Mouse (Mus musculus): ENCODE data around the gene Pelp1. TPM values are rescaled to one million over a fixed set of nuclear protein-coding genes. Genes with fewer than 3 reads are reported as not detected.

Gene Pelp1
- total RNA-seq, 1 experiment: 77.5 TPM

- no peak overlapping the region for H3K9ac ChIP-seq (ENCODE audit: insufficient read depth, low read depth, low read length, poor library complexity, severe bottlenecking)
- no peak overlapping the region for H3K4me3 ChIP-seq (ENCODE audit: insufficient read depth in 1 of 2, low read depth in 1 of 2, low read length in 2 of 2, poor library complexity in 1 of 2, severe bottlenecking in 1 of 2)
- no peak overlapping the region for H3K27ac ChIP-seq (ENCODE audit: insufficient read depth, low read depth, low read length, poor library complexity, severe bottlenecking)
- TF ChIP-seq ZNF384 (IDR thresholded peaks at IDR 0.05; ENCODE audit: low read depth, low read length): no peak
- TF ChIP-seq MAFK (IDR thresholded peaks at IDR 0.05; ENCODE audit: insufficient read depth, low read depth, low read length): no peak
- TF ChIP-seq CHD2 (IDR thresholded peaks at IDR 0.05; ENCODE audit: low read depth, low read length): no peak
- no peak for TF ChIP-seq HCFC1 (IDR thresholded peaks at IDR 0.05; ENCODE audit: borderline replicate concordance, insufficient read depth, low read length)
- no peak for TF ChIP-seq ZC3H11A (IDR thresholded peaks at IDR 0.05; ENCODE audit: borderline replicate concordance, low read depth, low read length)
- H3K9me3 ChIP-seq (ENCODE audit: control insufficient read depth, insufficient read depth, low read depth, low read length): no peaks in the 10 kb centered on the region
- in situ Hi-C loops (cut with MboI; ENCODE audit: low sequenced_read_pairs in 2 of 2, unreplicated experiment in 2 of 2): no loop called here
- no peaks in the 10 kb centered on the region for H3K36me3 ChIP-seq (ENCODE audit: control insufficient read depth, insufficient read depth, low read length, poor library complexity, severe bottlenecking)
- peaks cover 0 to 6% of the 10 kb centered on the region in 2 experiments; a peak in 1 of 4 replicates for H3K4me1 ChIP-seq (ENCODE audit: control insufficient read depth in 2 of 2, insufficient read depth in 2 of 2, low read length in 2 of 2, poor library complexity in 1 of 2)
- no peak for DNase-seq (ENCODE audit: low read depth, low spot score)
Measured at GRCm38 (mm10) chr11:70348630-70349029, 61.2 kb downstream of the Pelp1 start.

- TF ChIP-seq HCFC1 (IDR thresholded peaks at IDR 0.05; ENCODE audit: borderline replicate concordance, insufficient read depth, low read length) (no peak), ZC3H11A (IDR thresholded peaks at IDR 0.05; ENCODE audit: borderline replicate concordance, low read depth, low read length) (no peak), ZNF384 (IDR thresholded peaks at IDR 0.05; ENCODE audit: low read depth, low read length) (no peak), MAFK (IDR thresholded peaks at IDR 0.05; ENCODE audit: insufficient read depth, low read depth, low read length) (no peak), CHD2 (IDR thresholded peaks at IDR 0.05; ENCODE audit: low read depth, low read length) (no peak)
- no peak for DNase-seq (ENCODE audit: low read depth, low spot score)
- H3K9me3 ChIP-seq (ENCODE audit: control insufficient read depth, insufficient read depth, low read depth, low read length): no peaks in the 10 kb centered on the region
- in situ Hi-C loops (cut with MboI; ENCODE audit: low sequenced_read_pairs in 2 of 2, unreplicated experiment in 2 of 2): no loop called here
- H3K36me3 ChIP-seq (ENCODE audit: control insufficient read depth, insufficient read depth, low read length, poor library complexity, severe bottlenecking): no peaks in the 10 kb centered on the region
- no peak overlapping the region for H3K4me3 ChIP-seq (ENCODE audit: insufficient read depth in 1 of 2, low read depth in 1 of 2, low read length in 2 of 2, poor library complexity in 1 of 2, severe bottlenecking in 1 of 2)
- no peak overlapping the region for H3K27ac ChIP-seq (ENCODE audit: insufficient read depth, low read depth, low read length, poor library complexity, severe bottlenecking)
- H3K9ac ChIP-seq (ENCODE audit: insufficient read depth, low read depth, low read length, poor library complexity, severe bottlenecking): no peak overlapping the region
- peaks cover 0 to 6% of the 10 kb centered on the region in 2 experiments; a peak in 1 of 4 replicates for H3K4me1 ChIP-seq (ENCODE audit: control insufficient read depth in 2 of 2, insufficient read depth in 2 of 2, low read length in 2 of 2, poor library complexity in 1 of 2)
Measured at GRCm38 (mm10) chr11:70347861-70348260, 62.0 kb downstream of the Pelp1 start.

GRCm38 (mm10) chr11:70345546-70345945 is 64.3 kb downstream of the Pelp1 start:
- Histone ChIP-seq H3K27ac (ENCODE audit: insufficient read depth, low read depth, low read length, poor library complexity, severe bottlenecking) (no peak overlapping the region), H3K4me3 (ENCODE audit: insufficient read depth in 1 of 2, low read depth in 1 of 2, low read length in 2 of 2, poor library complexity in 1 of 2, severe bottlenecking in 1 of 2) (no peak overlapping the region), H3K4me1 (ENCODE audit: control insufficient read depth in 2 of 2, insufficient read depth in 2 of 2, low read length in 2 of 2, poor library complexity in 1 of 2) (no peaks in the 10 kb centered on the region; a peak in 1 of 4 replicates), H3K36me3 (ENCODE audit: control insufficient read depth, insufficient read depth, low read length, poor library complexity, severe bottlenecking) (no peaks in the 10 kb centered on the region), H3K9me3 (ENCODE audit: control insufficient read depth, insufficient read depth, low read depth, low read length) (no peaks in the 10 kb centered on the region), H3K9ac (ENCODE audit: insufficient read depth, low read depth, low read length, poor library complexity, severe bottlenecking) (no peak overlapping the region)
- TF ChIP-seq ZNF384 (IDR thresholded peaks at IDR 0.05; ENCODE audit: low read depth, low read length) (no peak), CHD2 (IDR thresholded peaks at IDR 0.05; ENCODE audit: low read depth, low read length) (no peak), HCFC1 (IDR thresholded peaks at IDR 0.05; ENCODE audit: borderline replicate concordance, insufficient read depth, low read length) (no peak), ZC3H11A (IDR thresholded peaks at IDR 0.05; ENCODE audit: borderline replicate concordance, low read depth, low read length) (no peak), MAFK (IDR thresholded peaks at IDR 0.05; ENCODE audit: insufficient read depth, low read depth, low read length) (no peak)
- in situ Hi-C loops (cut with MboI; ENCODE audit: low sequenced_read_pairs in 2 of 2, unreplicated experiment in 2 of 2): no loop called here
- DNase-seq (ENCODE audit: low read depth, low spot score): no peak

GRCm38 (mm10) chr11:70345061-70345460 is 64.8 kb downstream of the Pelp1 start:
- TF ChIP-seq HCFC1 (IDR thresholded peaks at IDR 0.05; ENCODE audit: borderline replicate concordance, insufficient read depth, low read length): no peak
- TF ChIP-seq ZNF384 (IDR thresholded peaks at IDR 0.05; ENCODE audit: low read depth, low read length): no peak
- TF ChIP-seq ZC3H11A (IDR thresholded peaks at IDR 0.05; ENCODE audit: borderline replicate concordance, low read depth, low read length): no peak
- no peak for TF ChIP-seq CHD2 (IDR thresholded peaks at IDR 0.05; ENCODE audit: low read depth, low read length)
- TF ChIP-seq MAFK (IDR thresholded peaks at IDR 0.05; ENCODE audit: insufficient read depth, low read depth, low read length): no peak
- Histone ChIP-seq H3K27ac (ENCODE audit: insufficient read depth, low read depth, low read length, poor library complexity, severe bottlenecking) (no peak overlapping the region), H3K4me3 (ENCODE audit: insufficient read depth in 1 of 2, low read depth in 1 of 2, low read length in 2 of 2, poor library complexity in 1 of 2, severe bottlenecking in 1 of 2) (no peak overlapping the region), H3K36me3 (ENCODE audit: control insufficient read depth, insufficient read depth, low read length, poor library complexity, severe bottlenecking) (no peaks in the 10 kb centered on the region), H3K4me1 (ENCODE audit: control insufficient read depth in 2 of 2, insufficient read depth in 2 of 2, low read length in 2 of 2, poor library complexity in 1 of 2) (no peaks in the 10 kb centered on the region; a peak in 1 of 4 replicates), H3K9me3 (ENCODE audit: control insufficient read depth, insufficient read depth, low read depth, low read length) (no peaks in the 10 kb centered on the region), H3K9ac (ENCODE audit: insufficient read depth, low read depth, low read length, poor library complexity, severe bottlenecking) (no peak overlapping the region)
- in situ Hi-C loops (cut with MboI; ENCODE audit: low sequenced_read_pairs in 2 of 2, unreplicated experiment in 2 of 2): no loop called here
- DNase-seq (ENCODE audit: low read depth, low spot score): no peak

Other genes with a start within 250 kb of the Pelp1 start
- gene Slc16a11, start 197.3 kb downstream of the Pelp1 start, total RNA-seq (2012; rRNA removed): 0.98 and 3.0 TPM in 2 replicates
- 10.7 and 12.4 TPM in 2 replicates for gene Slc16a13, start 189.0 kb downstream of the Pelp1 start, total RNA-seq (2012; rRNA removed)
- gene Bcl6b, start 180.2 kb downstream of the Pelp1 start, total RNA-seq (2012; rRNA removed): 5.2 and 7.1 TPM in 2 replicates
- 49.9 and 59.4 TPM in 2 replicates for gene 0610010K14Rik, start 172.1 kb downstream of the Pelp1 start, total RNA-seq (2012; rRNA removed)
- 2.4 and 4.5 TPM in 2 replicates for gene Gm21988, start 170.2 kb downstream of the Pelp1 start, total RNA-seq (2012; rRNA removed)
- gene Rnasek, start 170.2 kb downstream of the Pelp1 start, total RNA-seq (2012; rRNA removed): 66.0 and 75.1 TPM in 2 replicates
- gene Alox12, start 154.7 kb downstream of the Pelp1 start, total RNA-seq (2012; rRNA removed): 0.49 and 0.69 TPM in 2 replicates
- gene Alox12e, start 87.4 kb downstream of the Pelp1 start, total RNA-seq (2012; rRNA removed): 0.16 and 0.27 TPM in 2 replicates
- gene Alox15, start 58.0 kb downstream of the Pelp1 start, total RNA-seq (2012; rRNA removed): 0.53 and 1.7 TPM in 2 replicates
- 30.6 and 43.1 TPM in 2 replicates for gene Arrb2, start 22.6 kb upstream of the Pelp1 start, total RNA-seq (2012; rRNA removed)
- gene Med11, start 41.9 kb upstream of the Pelp1 start, total RNA-seq (2012; rRNA removed): 29.1 and 31.2 TPM in 2 replicates
- gene Zmynd15, start 49.4 kb upstream of the Pelp1 start, total RNA-seq (2012; rRNA removed): 0.54 and 1.5 TPM in 2 replicates
- 2.9 and 6.6 TPM in 2 replicates for gene Cxcl16, start 50.0 kb upstream of the Pelp1 start, total RNA-seq (2012; rRNA removed)
- 3.8 and 4.6 TPM in 2 replicates for gene Tm4sf5, start 95.2 kb upstream of the Pelp1 start, total RNA-seq (2012; rRNA removed)
- gene Vmo1, start 104.6 kb upstream of the Pelp1 start, total RNA-seq (2012; rRNA removed): not detected in 2 replicates
- 0.42 and 0.54 TPM in 2 replicates for gene Gltpd2, start 109.2 kb upstream of the Pelp1 start, total RNA-seq (2012; rRNA removed)
- gene Psmb6, start 115.3 kb upstream of the Pelp1 start, total RNA-seq (2012; rRNA removed): 506 and 612 TPM in 2 replicates
- not detected in 2 replicates for gene Gm40193, start 122.9 kb upstream of the Pelp1 start, total RNA-seq (2012; rRNA removed)
- 4.4 and 6.3 TPM in 2 replicates for gene Pld2, start 130.0 kb upstream of the Pelp1 start, total RNA-seq (2012; rRNA removed)
- 23.0 and 27.5 TPM in 2 replicates for gene Mink1, start 152.8 kb upstream of the Pelp1 start, total RNA-seq (2012; rRNA removed)
- gene 4930544D05Rik, start 205.8 kb upstream of the Pelp1 start, total RNA-seq (2012; rRNA removed): 0.45 and 0.53 TPM in 2 replicates
- gene Chrne, start 209.2 kb upstream of the Pelp1 start, total RNA-seq (2012; rRNA removed): 1.2 TPM in 1 of 2 replicates, not detected in the other
- gene Gp1ba, start 229.1 kb upstream of the Pelp1 start, total RNA-seq (2012; rRNA removed): 0.45 and 0.85 TPM in 2 replicates
- 113 and 157 TPM in 2 replicates for gene Rnf167, start 237.2 kb upstream of the Pelp1 start, total RNA-seq (2012; rRNA removed)
- gene Slc25a11, start 237.4 kb upstream of the Pelp1 start, total RNA-seq (2012; rRNA removed): 84.5 and 97.4 TPM in 2 replicates
- gene Pfn1, start 244.6 kb upstream of the Pelp1 start, total RNA-seq (2012; rRNA removed): 474 and 732 TPM in 2 replicates
- gene Eno3, start 247.2 kb upstream of the Pelp1 start, total RNA-seq (2012; rRNA removed): 21.1 and 31.7 TPM in 2 replicates